Mouse (Mus musculus) CH12.LX (cell line): ENCODE measurements around the gene Ormdl2. TPM values are rescaled to one million over a fixed set of nuclear protein-coding genes. Genes with fewer than 3 reads are reported as not detected.

Source experiments
- DNase-seq: peaks from one replicate; pipeline ENCODE4 v3.0.0-alpha.2; 2013; ENCODE audit errors: extremely low read depth
- H3K27ac ChIP-seq: 2 replicates; pipeline ENCODE4 v1.5.1; 2012; ENCODE audit warnings: low read depth, mild to moderate bottlenecking, control low read depth, moderate library complexity; ENCODE audit not compliant: insufficient read depth
- H3K27me3 ChIP-seq: replicated peaks from 2 replicates; pipeline ENCODE3; 2012; ENCODE audit warnings: inconsistent platforms
- H3K36me3 ChIP-seq, 2 experiments: replicated peaks in 1 of 2; 2 replicates each; pipeline versions ENCODE3 to v1.6.1; 2012; ENCODE audit warnings: inconsistent platforms in 1 of 2, low read length in 1 of 2, mild to moderate bottlenecking in 1 of 2, mixed read lengths in 1 of 2, moderate library complexity in 1 of 2; ENCODE audit not compliant: control insufficient read depth in 1 of 2, insufficient read depth in 1 of 2
- H3K4me1 ChIP-seq, 2 experiments: 2 replicates each; pipeline ENCODE4 v1.6.1; 2012; ENCODE audit warnings: inconsistent platforms in 1 of 2, moderate library complexity in 1 of 2; ENCODE audit not compliant: insufficient read depth in 2 of 2, control insufficient read depth in 1 of 2
- H3K4me2 ChIP-seq: 2 replicates; pipeline ENCODE4 v1.6.1; 2012; ENCODE audit warnings: low read depth, mild to moderate bottlenecking, control low read depth; ENCODE audit not compliant: poor library complexity, insufficient read depth, severe bottlenecking
- H3K4me3 ChIP-seq, 3 experiments: fragments of 150-350 bp in 1 of 3; sonication (generic) in 1 of 3; replicated peaks in 1 of 3; 2 replicates each; pipeline versions ENCODE3 to v1.5.1; 2011 to 2012; ENCODE audit warnings: low read depth in 2 of 3, low read length in 2 of 3, mild to moderate bottlenecking in 2 of 3, moderate library complexity in 2 of 3, control low read depth in 1 of 3, improper control_type of control experiment in 1 of 3, inconsistent platforms in 1 of 3, mixed read lengths in 1 of 3; ENCODE audit not compliant: poor library complexity in 1 of 3
- H3K79me2 ChIP-seq: replicated peaks from 2 replicates; pipeline ENCODE4 v1.6.1; 2012; ENCODE audit warnings: mild to moderate bottlenecking, moderate library complexity; ENCODE audit not compliant: control insufficient read depth, poor library complexity, insufficient read depth, severe bottlenecking; ENCODE audit errors: extremely low read depth
- H3K9ac ChIP-seq: 2 replicates; pipeline ENCODE4 v1.6.1; 2012; ENCODE audit warnings: low read depth, mild to moderate bottlenecking, control low read depth, moderate library complexity; ENCODE audit not compliant: insufficient read depth
- H3K9me3 ChIP-seq: replicated peaks from 2 replicates; pipeline ENCODE3; 2012; ENCODE audit warnings: low read length, inconsistent platforms, mixed read lengths
- CHD1 ChIP-seq: IDR thresholded peaks from 2 replicates; pipeline ENCODE4 v1.6.1; 2012; ENCODE audit warnings: low read depth, low read length, improper control_type of control experiment, inconsistent platforms
- CHD2 ChIP-seq: IDR thresholded peaks from 2 replicates; pipeline ENCODE4 v1.6.1; 2011; ENCODE audit warnings: low read length, improper control_type of control experiment
- CTCF ChIP-seq, 2 experiments: IDR thresholded peaks in 1 of 2; conservative IDR thresholded peaks in 1 of 2; 2 replicates each; pipeline ENCODE4 v1.5.1; 2011 to 2012; ENCODE audit warnings: low read depth in 2 of 2, low read length in 2 of 2, improper control_type of control experiment in 1 of 2, inconsistent platforms in 1 of 2, mild to moderate bottlenecking in 1 of 2, moderate library complexity in 1 of 2
- E2F4 ChIP-seq: IDR thresholded peaks from 2 replicates; pipeline ENCODE4 v1.6.1; 2011; ENCODE audit warnings: low read depth, low read length, improper control_type of control experiment; ENCODE audit not compliant: insufficient replicate concordance
- ELF1 ChIP-seq: IDR thresholded peaks from 2 replicates; pipeline ENCODE4 v1.6.1; 2014; ENCODE audit warnings: low read depth, mild to moderate bottlenecking, inconsistent platforms, low read length, improper control_type of control experiment
- ETS1 ChIP-seq: conservative IDR thresholded peaks from 2 replicates; pipeline ENCODE4 v1.6.1; 2012; ENCODE audit warnings: low read depth, mild to moderate bottlenecking, inconsistent platforms, low read length, improper control_type of control experiment, moderate library complexity
- GABPA ChIP-seq: IDR thresholded peaks from 2 replicates; pipeline ENCODE4 v1.6.1; 2012; ENCODE audit warnings: low read depth, low read length, improper control_type of control experiment, inconsistent platforms; ENCODE audit not compliant: insufficient replicate concordance
- HCFC1 ChIP-seq: IDR thresholded peaks from 2 replicates; pipeline ENCODE4 v1.6.1; 2012; ENCODE audit warnings: low read depth, mild to moderate bottlenecking, inconsistent platforms, low read length, improper control_type of control experiment
- IRF4 ChIP-seq: IDR thresholded peaks from 2 replicates; pipeline ENCODE4 v1.6.1; 2014; ENCODE audit warnings: low read depth, mild to moderate bottlenecking, inconsistent platforms, low read length, improper control_type of control experiment
- JUN ChIP-seq: IDR thresholded peaks from 2 replicates; pipeline ENCODE4 v1.6.1; 2011; ENCODE audit warnings: low read depth, mild to moderate bottlenecking, low read length, improper control_type of control experiment, moderate library complexity; ENCODE audit not compliant: insufficient read depth
- MAX ChIP-seq: IDR thresholded peaks from 2 replicates; pipeline ENCODE4 v1.6.1; 2011; ENCODE audit warnings: low read length, improper control_type of control experiment
- MAZ ChIP-seq: IDR thresholded peaks from 2 replicates; pipeline ENCODE4 v1.6.1; 2012; ENCODE audit warnings: low read depth, mild to moderate bottlenecking, inconsistent platforms, low read length, improper control_type of control experiment, moderate library complexity
- MYC ChIP-seq: IDR thresholded peaks from 2 replicates; pipeline ENCODE4 v1.6.1; 2011; ENCODE audit warnings: low read depth, mild to moderate bottlenecking, improper control_type of control experiment, low read length
- NRF1 ChIP-seq: IDR thresholded peaks from 2 replicates; pipeline ENCODE4 v1.6.1; 2014; ENCODE audit warnings: low read depth, mild to moderate bottlenecking, inconsistent platforms, low read length, improper control_type of control experiment, moderate library complexity
- PAX5 ChIP-seq: IDR thresholded peaks from 2 replicates; pipeline ENCODE4 v1.6.1; 2012; ENCODE audit warnings: low read length, inconsistent platforms, mixed read lengths
- POLR2A ChIP-seq: IDR thresholded peaks from 2 replicates; pipeline ENCODE4 v1.6.1; 2011; ENCODE audit warnings: low read depth, mild to moderate bottlenecking, improper control_type of control experiment, low read length
- POLR2AphosphoS2 ChIP-seq: IDR thresholded peaks from 2 replicates; pipeline ENCODE4 v1.6.1; 2011; ENCODE audit warnings: low read depth, low read length, improper control_type of control experiment
- RAD21 ChIP-seq: IDR thresholded peaks from 2 replicates; pipeline ENCODE4 v1.6.1; 2011; ENCODE audit warnings: low read depth, mild to moderate bottlenecking, low read length, improper control_type of control experiment, moderate library complexity
- RCOR1 ChIP-seq: conservative IDR thresholded peaks from 2 replicates; pipeline ENCODE4 v1.6.1; 2012; ENCODE audit warnings: low read depth, mild to moderate bottlenecking, inconsistent platforms, low read length, improper control_type of control experiment
- SIN3A ChIP-seq: IDR thresholded peaks from 2 replicates; pipeline ENCODE4 v1.6.1; 2012; ENCODE audit warnings: low read length, improper control_type of control experiment, inconsistent platforms
- TCF12 ChIP-seq: IDR thresholded peaks from 2 replicates; pipeline ENCODE4 v1.6.1; 2014; ENCODE audit warnings: low read depth, mild to moderate bottlenecking, inconsistent platforms, low read length, improper control_type of control experiment
- UBTF ChIP-seq: IDR thresholded peaks from 2 replicates; pipeline ENCODE4 v1.6.1; 2012; ENCODE audit warnings: low read depth, mild to moderate bottlenecking, inconsistent platforms, low read length, improper control_type of control experiment, moderate library complexity
- USF1 ChIP-seq: IDR thresholded peaks from 2 replicates; pipeline ENCODE4 v1.6.1; 2014; ENCODE audit warnings: low read depth, mild to moderate bottlenecking, inconsistent platforms, low read length, improper control_type of control experiment
- ZC3H11A ChIP-seq: IDR thresholded peaks from 2 replicates; pipeline ENCODE4 v1.6.1; 2012; ENCODE audit warnings: low read depth, mild to moderate bottlenecking, inconsistent platforms, low read length, improper control_type of control experiment
- ZMIZ1 ChIP-seq: IDR thresholded peaks from 2 replicates; pipeline ENCODE4 v1.6.1; 2012; ENCODE audit warnings: low read depth, mild to moderate bottlenecking, inconsistent platforms, low read length, improper control_type of control experiment
- ZNF384 ChIP-seq: IDR thresholded peaks from 2 replicates; pipeline ENCODE4 v1.6.1; 2012; ENCODE audit warnings: low read depth, low read length, improper control_type of control experiment, inconsistent platforms
- dilution Hi-C: fragments of 300-500 bp; cut with MboI; formaldehyde crosslinking; loops from 2 replicates; pipeline ENCODE4 v1.14.3; 2020; ENCODE audit warnings: low sequenced_read_pairs; ENCODE audit not compliant: extremely low pct_unique_long_range_greater_than_20kb, extremely low pct_ligation_motif_present
- in situ Hi-C: fragments of 300-500 bp; cut with MboI; formaldehyde crosslinking; loops from 3 replicates; pipeline ENCODE4 v1.14.3; 2019; ENCODE audit warnings: low sequenced_read_pairs, low pct_ligation_motif_present, low pct_unique_long_range_greater_than_20kb, mixed read lengths
- polyA plus RNA-seq: library from polyadenylated mRNA; unstranded; fragments of >175 nt; gene quantifications from 2 replicates; pipeline ENCODE4 v1.2.1, GENCODE M21; 2012; ENCODE audit warnings: low read depth; ENCODE audit not compliant: insufficient read length
- total RNA-seq, 2 experiments: library from RNA; depleted of rRNA; stranded (reverse); fragments of 300-350 nt in 1 of 2; fragments of >200 nt in 1 of 2; gene quantifications; 2 replicates each; pipeline ENCODE4 v1.2.3; 2012 to 2014

The Ormdl2 gene
- total and polyA plus RNA-seq, 3 experiments, result 56.1 to 116 (median 65.8) TPM

- H3K36me3 ChIP-seq, result peaks cover 45 to 83% of the 10 kb centered on the region in 2 experiments
- in situ Hi-C loops, result no loop called here
- dilution Hi-C loops, result no loop called here
These were observed 48.9 kb upstream of the Ormdl2 start for GRCm38 (mm10) chr10:128870341-128870740.

GRCm38 (mm10) chr10:128866518-128866917 is 45.1 kb upstream of the Ormdl2 start:
- Histone ChIP-seq H3K79me2 (no peaks in the 10 kb centered on the region; the same call in 1 of the 2 replicates), H3K4me1 (peaks cover 0 to 16% of the 10 kb centered on the region in 2 experiments; a peak in 1 of 4 replicates), H3K27me3 (no peaks in the 10 kb centered on the region), H3K4me3 (no peak overlapping the region), H3K36me3 (peaks cover 31 to 76% of the 10 kb centered on the region in 2 experiments), H3K27ac (no peak overlapping the region), H3K4me2 (no peak overlapping the region), H3K9me3 (no peaks in the 10 kb centered on the region), H3K9ac (no peak overlapping the region)
- no peak for DNase-seq
- TF ChIP-seq ELF1 (no peak), UBTF (no peak), CTCF (conservative IDR thresholded peaks at IDR 0.05 in 1 of 2, IDR thresholded peaks at IDR 0.05 in 1 of 2; ENCODE audit: low read depth in 2 of 2, low read length in 2 of 2) (no peak), ZMIZ1 (no peak), MYC (no peak), E2F4 (no peak), ZC3H11A (no peak), MAZ (no peak), SIN3A (no peak), TCF12 (no peak), CHD2 (no peak), POLR2A (no peak), HCFC1 (no peak), MAX (no peak), JUN (no peak), ZNF384 (no peak), RCOR1 (no peak)
- in situ Hi-C loops (no loop called here), dilution Hi-C loops (no loop called here)

More at GRCm38 (mm10) chr10:128870341-128870740, 48.9 kb upstream of the Ormdl2 start:
- Histone ChIP-seq H3K79me2 (no peaks in the 10 kb centered on the region; the same call in 1 of the 2 replicates), H3K4me2 (no peak overlapping the region), H3K27me3 (no peaks in the 10 kb centered on the region), H3K9ac (no peak overlapping the region), H3K4me1 (peaks cover 0 to 3% of the 10 kb centered on the region in 2 experiments; a peak in 1 of 4 replicates), H3K9me3 (no peaks in the 10 kb centered on the region), H3K4me3 (no peak overlapping the region), H3K27ac (no peak overlapping the region)
- no peak for DNase-seq
- TF ChIP-seq MYC (no peak), PAX5 (no peak), USF1 (no peak), JUN (no peak), MAZ (no peak), RAD21 (no peak), ETS1 (no peak), NRF1 (no peak), TCF12 (no peak), POLR2AphosphoS2 (no peak), ZC3H11A (no peak), ZNF384 (no peak), E2F4 (no peak), CHD1 (no peak), UBTF (no peak), GABPA (no peak), ELF1 (no peak), IRF4 (no peak)
